ENCODE assay signal across 18 mouse cellular contexts in the genomic region with DNA sequence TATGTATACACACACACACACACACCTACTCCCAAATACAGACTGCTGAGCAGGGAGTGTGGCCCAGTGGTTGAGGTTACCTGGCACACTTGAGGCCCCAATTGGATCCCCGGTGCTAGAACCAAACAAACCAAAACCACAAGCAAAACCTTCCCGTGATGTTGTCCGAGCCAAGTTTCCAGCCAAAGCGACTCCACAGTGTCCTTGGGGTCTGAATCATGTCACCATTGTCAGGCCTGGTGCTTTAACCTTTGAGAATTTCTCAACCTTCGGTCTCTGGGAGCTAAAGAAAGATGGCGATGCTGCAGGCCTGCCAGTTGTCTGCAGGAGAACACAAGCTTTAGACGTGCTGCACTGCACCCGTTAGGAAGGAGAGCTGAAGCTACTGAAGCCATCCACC.
"Had no signal": no experiment of that assay in that cellular context is flagged by ENCODE, and none has a peak within 500 bp of the region (broad histone marks: within the 10 kb centered on the region; RNA-seq: fewer than 3 reads in every experiment).

No protein-coding gene starts in this region.

- H3K9me3 ChIP-seq: midbrain, embryonic 12.5 days; neural tube, embryonic 13.5 days; neural tube, embryonic 15.5 days had no signal

- DNase-seq: lung, embryonic 14.5 days; lung, postnatal 10 days; lung, postnatal 4 days; midbrain, embryonic 14.5 days; retina, postnatal 1 day; right cerebral cortex, adult 18-20 months; right cerebral cortex, postnatal 25 days; right cerebral cortex, postnatal 4 days; spleen, adult 18-20 months; thymus, adult 18-20 months; thymus, postnatal 14 days; thymus, postnatal 36 days had no signal

- ATAC-seq: midbrain, embryonic 16.5 days had no signal

- H3K4me3 ChIP-seq: midbrain, embryonic 10.5 days; midbrain, embryonic 12.5 days; myocyte; neural tube, embryonic 13.5 days; neural tube, embryonic 15.5 days had no signal

- H3K9ac ChIP-seq: lung, embryonic 14.5 days; midbrain, embryonic 12.5 days; neural tube, embryonic 13.5 days; neural tube, embryonic 15.5 days had no signal

- H3K4me2 ChIP-seq: lung, embryonic 14.5 days; midbrain, embryonic 12.5 days; neural tube, embryonic 13.5 days; neural tube, embryonic 15.5 days had no signal

- H3K27ac ChIP-seq: midbrain, embryonic 10.5 days; midbrain, embryonic 12.5 days; neural tube, embryonic 13.5 days; neural tube, embryonic 15.5 days had no signal

- H3K36me3 ChIP-seq: neural tube, embryonic 13.5 days; neural tube, embryonic 15.5 days had no signal

- H3K27me3 ChIP-seq: midbrain, embryonic 12.5 days; neural tube, embryonic 13.5 days; neural tube, embryonic 15.5 days had no signal
